11 mouse cellular contexts compared by ENCODE assay signal in the genomic region with DNA sequence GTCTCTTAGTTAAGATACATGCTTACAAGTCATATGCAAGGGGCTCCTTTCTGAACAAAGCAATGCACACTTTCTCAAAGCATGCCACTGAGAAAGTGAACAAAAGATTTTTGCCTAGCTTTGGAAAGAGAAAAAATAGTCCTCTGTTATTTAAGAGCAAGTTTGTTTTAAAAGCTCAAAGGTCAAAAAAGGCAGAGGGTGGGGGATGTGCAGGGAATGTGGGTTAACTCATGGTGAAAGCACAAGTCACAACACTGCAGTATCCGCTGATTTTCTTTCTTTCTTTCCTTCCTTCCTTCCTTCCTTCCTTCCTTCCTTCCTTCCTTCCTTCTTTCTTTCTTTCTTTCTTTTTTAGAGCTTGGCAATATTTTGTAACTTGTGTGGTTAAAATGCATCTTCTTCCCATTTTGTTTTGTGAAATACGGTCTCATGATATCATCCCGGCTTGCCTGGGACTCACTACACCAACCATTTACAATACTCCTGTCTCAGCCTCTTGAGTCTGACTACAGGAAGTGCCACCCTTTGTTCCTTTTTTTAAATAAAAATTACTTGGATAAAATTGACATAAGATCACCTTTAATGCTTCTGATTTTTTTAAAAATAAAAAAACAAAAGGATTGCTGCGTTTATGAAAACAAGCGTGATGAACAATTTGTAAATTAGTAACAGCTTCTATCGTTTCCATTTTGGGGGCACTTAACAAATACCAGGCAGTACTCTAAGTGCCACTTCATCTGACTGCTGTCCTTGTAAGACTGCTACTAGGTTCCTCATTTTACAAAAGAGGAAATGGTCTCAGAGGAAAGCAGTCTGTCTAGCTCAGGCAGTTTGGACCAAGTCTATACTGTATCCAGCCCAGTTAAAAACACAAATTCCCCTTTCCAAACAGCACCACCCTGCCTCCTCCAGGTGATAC. TPM values are rescaled to one million over a fixed set of nuclear protein-coding genes. Genes with fewer than 3 reads are reported as not detected.
DNase-seq lines count a peak whose midpoint lies in the region; ATAC-seq lines count a peak whose summit lies in the region.
"Had no signal": no experiment of that assay in that cellular context is flagged by ENCODE, and none has a peak within 500 bp of the region (broad histone marks: within the 10 kb centered on the region; RNA-seq: fewer than 3 reads in every experiment).

No protein-coding gene starts in this region.

- H3K9me3 ChIP-seq in heart, embryonic 12.5 days (replicated peaks), result no peaks in the 10 kb centered on the region
- H3K9me3 ChIP-seq in liver, embryonic 12.5 days (replicated peaks), result no peaks in the 10 kb centered on the region
- H3K9me3 ChIP-seq: heart, embryonic 10.5 days; midbrain, embryonic 13.5 days had no signal

- H3K36me3 ChIP-seq in heart, embryonic 12.5 days, result peaks cover 8% of the 10 kb centered on the region
- peaks cover 30% of the 10 kb centered on the region for H3K36me3 ChIP-seq in liver, embryonic 12.5 days
- H3K36me3 ChIP-seq: midbrain, embryonic 13.5 days had no signal

- H3K4me2 ChIP-seq in heart, embryonic 12.5 days, result no peak overlapping the region
- H3K4me2 ChIP-seq in liver, embryonic 12.5 days, result peak overlapping the region; percentile 39
- H3K4me2 ChIP-seq: midbrain, embryonic 13.5 days had no signal

- H3K4me1 ChIP-seq in heart, embryonic 12.5 days (replicated peaks), result peaks cover 18% of the 10 kb centered on the region
- peaks cover 44% of the 10 kb centered on the region for H3K4me1 ChIP-seq in liver, embryonic 12.5 days

- peak; percentile 86 for DNase-seq in heart, adult 11 months
- peak; percentile 41 to 54 for DNase-seq in spleen, postnatal 36 days (ENCODE audit: low spot score in 2 of 2)
- no peak for DNase-seq in spleen, postnatal 10 days (ENCODE audit: low spot score in 2 of 2)
- DNase-seq in urinary bladder, postnatal 25 days (ENCODE audit: low spot score), result no peak
- DNase-seq in left cerebral cortex, adult 9 months (ENCODE audit: low spot score in 2 of 2), result no peak
- DNase-seq in left cerebral cortex, adult 11 months (ENCODE audit: low spot score), result no peak
- DNase-seq: cerebellum, postnatal 14 days had no signal

- 64% methylated on average over 6 of the region's 6 CpGs for WGBS in heart, embryonic 12.5 days
- 33% methylated on average over 6 of the region's 6 CpGs for WGBS in liver, embryonic 12.5 days (ENCODE audit: insufficient replicate concordance)

- ATAC-seq in heart, embryonic 12.5 days (ENCODE audit: insufficient number of reproducible peaks, low FRiP score), result no peak
- no peak for ATAC-seq in liver, embryonic 12.5 days
- ATAC-seq: midbrain, embryonic 13.5 days had no signal

- no peaks in the 10 kb centered on the region for H3K27me3 ChIP-seq in heart, embryonic 12.5 days (replicated peaks)
- no peaks in the 10 kb centered on the region for H3K27me3 ChIP-seq in liver, embryonic 12.5 days (replicated peaks)
- H3K27me3 ChIP-seq: midbrain, embryonic 13.5 days had no signal

- H3K27ac ChIP-seq in heart, embryonic 12.5 days (ENCODE audit: poor library complexity, severe bottlenecking), result no peak overlapping the region
- peak overlapping the region; percentile 51; the same call in 1 of the 2 replicates for H3K27ac ChIP-seq in liver, embryonic 12.5 days
- H3K27ac ChIP-seq: heart, embryonic 10.5 days; midbrain, embryonic 13.5 days had no signal

- H3K9ac ChIP-seq in heart, embryonic 12.5 days, result no peak overlapping the region
- H3K9ac ChIP-seq in liver, embryonic 12.5 days, result 0 out of 2 replicates have a peak overlapping the region, but pooled peaks have one; percentile 12
- H3K9ac ChIP-seq: midbrain, embryonic 13.5 days had no signal

- H3K4me3 ChIP-seq in heart, embryonic 12.5 days, result no peak overlapping the region
- H3K4me3 ChIP-seq in liver, embryonic 12.5 days, result peak overlapping the region; percentile 5; the same call in 1 of the 2 replicates
- H3K4me3 ChIP-seq: heart, embryonic 10.5 days; midbrain, embryonic 13.5 days had no signal

RNA-seq across cellular contexts. Expression of a gene that starts 5.0 kb away (rescaled TPM):
- polyA plus RNA-seq in heart, embryonic 12.5 days (2016; fragmentation: Nextera tagmentation; extraction: Ambion mirVana), result 255 and 280 TPM in 2 replicates
- 141 and 143 TPM in 2 replicates for polyA plus RNA-seq in liver, embryonic 12.5 days (2016; fragmentation: Nextera tagmentation; extraction: Ambion mirVana)

Comparison
In these comparisons a context has a peak if more than half of its experiments do, and no peak if none do; other contexts are left out.
1. DNase-seq: peak in heart, adult 11 months (single experiment) and spleen, postnatal 36 days (2 of 2); none in spleen, postnatal 10 days (0 of 2), urinary bladder, postnatal 25 days (single experiment), left cerebral cortex, adult 9 months (0 of 2) and left cerebral cortex, adult 11 months (single experiment).